Mouse (Mus musculus): ENCODE data around the gene Acox2. TPM values are rescaled to one million over a fixed set of nuclear protein-coding genes. Genes with fewer than 3 reads are reported as not detected.

Acox2 gene
- total RNA-seq, 4 experiments from 2014 or later: 0.84 to 1.4 TPM; not detected in 2

GRCm38 (mm10) chr14:8250141-8250871 is 8.8 kb downstream of the Acox2 start:
- no peak for DNase-seq (ENCODE audit: low spot score in 2 of 2)

DNA sequence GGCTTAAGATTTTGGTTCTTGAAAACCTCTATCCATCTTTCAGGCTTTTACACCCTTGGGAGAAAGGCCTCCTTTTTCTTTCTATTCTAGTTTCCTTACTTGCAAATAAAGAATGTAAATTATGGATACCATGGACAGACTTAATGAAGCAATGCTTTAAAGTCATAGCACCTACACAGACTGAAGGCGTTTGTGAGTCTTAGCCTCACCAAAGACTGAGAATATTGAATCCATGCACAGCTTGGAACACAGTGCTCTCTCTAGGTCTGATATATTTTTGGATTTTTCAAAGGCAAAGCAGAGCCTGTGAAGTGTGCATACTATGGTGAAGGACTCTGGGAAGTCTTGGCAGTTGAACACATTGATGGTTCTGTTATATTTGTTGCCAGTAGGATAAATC is 9.9 kb downstream of the Acox2 start:
- no peak for DNase-seq (ENCODE audit: low spot score in 2 of 2)

- no peak for DNase-seq (ENCODE audit: low spot score in 2 of 2)
These were observed 12.3 kb downstream of the Acox2 start for GRCm38 (mm10) chr14:8246878-8247277.

GRCm38 (mm10) chr14:8244211-8244611 is 14.9 kb downstream of the Acox2 start:
- DNase-seq (ENCODE audit: low spot score in 2 of 2): no peak

GRCm38 (mm10) chr14:8243136-8243888 is 15.8 kb downstream of the Acox2 start:
- DNase-seq (ENCODE audit: low spot score in 2 of 2): no peak

GRCm38 (mm10) chr14:8242388-8242920 is 16.7 kb downstream of the Acox2 start:
- no peak for DNase-seq (ENCODE audit: low spot score in 2 of 2)

DNA sequence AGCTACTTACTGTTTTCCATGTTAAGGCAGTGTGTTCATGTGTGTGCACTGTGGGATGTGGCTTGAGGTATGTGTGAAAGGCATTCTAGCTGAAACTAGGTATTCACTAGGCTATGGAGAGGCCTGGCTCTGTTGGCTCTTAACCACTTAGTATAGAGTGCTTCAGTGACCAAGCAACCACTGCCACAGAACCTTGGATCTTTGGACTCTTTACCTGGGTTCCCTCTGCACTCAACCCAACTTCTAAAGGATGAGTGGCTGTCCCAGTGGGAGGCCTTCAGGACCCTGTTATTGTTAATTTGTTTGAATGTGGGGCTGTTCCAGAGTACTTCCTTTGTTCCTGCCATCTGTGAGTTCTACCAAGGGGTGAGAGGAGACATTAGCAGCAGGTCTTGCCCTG is 17.3 kb downstream of the Acox2 start:
- DNase-seq (ENCODE audit: low spot score in 2 of 2): no peak

DNA sequence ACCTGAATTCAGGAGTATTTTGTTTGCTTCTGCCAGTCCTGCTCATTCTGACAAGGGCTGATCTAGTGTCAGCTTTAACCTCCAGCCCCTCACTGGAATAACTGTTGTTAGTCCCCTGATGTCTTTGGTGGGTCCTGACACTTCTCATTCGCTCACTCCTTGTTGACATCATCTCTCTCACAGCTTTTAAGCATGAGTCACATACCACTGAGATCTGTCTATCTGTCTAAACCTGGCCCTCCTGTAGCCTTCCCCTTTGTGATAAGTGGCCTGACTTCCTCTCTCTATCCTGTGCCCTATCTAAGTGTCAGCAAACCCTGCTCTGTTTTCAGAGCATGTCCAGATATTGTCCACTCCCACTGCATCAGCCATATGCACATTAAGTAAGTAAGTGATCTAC is 25.9 kb downstream of the Acox2 start:
- no peak for DNase-seq (ENCODE audit: low spot score in 2 of 2)

DNA sequence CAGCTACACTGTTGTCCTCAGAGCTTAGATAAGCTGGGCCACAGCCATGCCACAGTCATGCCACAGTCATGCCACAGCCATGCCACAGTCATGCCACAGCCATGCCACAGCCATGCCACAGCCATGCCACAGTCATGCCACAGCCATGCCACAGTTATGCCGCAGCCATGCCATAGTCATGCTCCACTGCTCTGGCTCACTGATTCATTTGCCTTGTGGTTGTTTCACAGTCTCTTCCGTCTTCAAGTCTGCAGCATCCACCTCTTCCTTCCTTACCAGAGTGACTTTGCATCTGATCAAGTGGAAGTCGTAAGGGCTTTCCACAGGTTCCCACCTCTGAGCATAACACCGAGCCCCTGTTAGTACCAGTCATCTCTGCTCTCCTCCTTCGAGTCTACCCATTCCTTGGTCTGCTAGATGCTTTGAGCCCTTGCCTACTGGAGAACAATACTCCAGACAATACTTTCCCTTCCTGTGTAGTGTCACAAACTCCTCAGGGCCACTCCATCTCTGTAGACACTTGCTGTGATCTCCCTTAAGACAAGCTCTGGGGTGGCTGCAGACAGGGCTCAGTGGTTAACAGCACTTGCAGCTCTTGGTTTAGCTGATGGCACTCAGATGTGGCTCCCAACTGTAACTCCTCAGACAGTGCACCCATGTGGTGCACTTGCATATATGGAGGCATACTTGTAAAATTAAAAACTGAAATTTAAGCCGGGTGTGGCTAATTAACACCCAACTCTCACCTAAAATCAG is 26.8 kb downstream of the Acox2 start:
- DNase-seq (ENCODE audit: low spot score in 2 of 2): no peak

- DNase-seq (ENCODE audit: low spot score in 2 of 2): no peak
These were observed 29.7 kb downstream of the Acox2 start for GRCm38 (mm10) chr14:8229367-8230019.

DNA sequence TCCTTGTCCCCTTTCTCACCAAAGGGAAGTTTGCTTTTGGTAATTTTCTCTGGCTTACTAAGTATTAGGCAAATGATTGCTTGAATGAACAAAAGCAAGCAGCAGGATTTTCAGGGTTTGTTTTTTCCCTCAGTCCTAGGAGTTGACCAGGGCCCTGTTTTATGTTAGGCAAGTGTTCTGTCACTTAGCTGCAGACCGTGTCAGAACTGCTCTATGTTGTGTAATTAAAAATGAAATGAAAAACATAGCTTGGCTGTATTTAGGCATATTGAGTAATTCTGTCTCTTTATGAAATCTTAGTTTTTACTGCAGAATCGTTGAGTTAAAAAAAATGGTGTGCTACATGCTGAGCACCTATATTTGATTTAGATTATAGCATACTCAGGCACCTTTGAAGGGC is 34.3 kb downstream of the Acox2 start:
- no peak for DNase-seq (ENCODE audit: low spot score in 2 of 2)

DNA sequence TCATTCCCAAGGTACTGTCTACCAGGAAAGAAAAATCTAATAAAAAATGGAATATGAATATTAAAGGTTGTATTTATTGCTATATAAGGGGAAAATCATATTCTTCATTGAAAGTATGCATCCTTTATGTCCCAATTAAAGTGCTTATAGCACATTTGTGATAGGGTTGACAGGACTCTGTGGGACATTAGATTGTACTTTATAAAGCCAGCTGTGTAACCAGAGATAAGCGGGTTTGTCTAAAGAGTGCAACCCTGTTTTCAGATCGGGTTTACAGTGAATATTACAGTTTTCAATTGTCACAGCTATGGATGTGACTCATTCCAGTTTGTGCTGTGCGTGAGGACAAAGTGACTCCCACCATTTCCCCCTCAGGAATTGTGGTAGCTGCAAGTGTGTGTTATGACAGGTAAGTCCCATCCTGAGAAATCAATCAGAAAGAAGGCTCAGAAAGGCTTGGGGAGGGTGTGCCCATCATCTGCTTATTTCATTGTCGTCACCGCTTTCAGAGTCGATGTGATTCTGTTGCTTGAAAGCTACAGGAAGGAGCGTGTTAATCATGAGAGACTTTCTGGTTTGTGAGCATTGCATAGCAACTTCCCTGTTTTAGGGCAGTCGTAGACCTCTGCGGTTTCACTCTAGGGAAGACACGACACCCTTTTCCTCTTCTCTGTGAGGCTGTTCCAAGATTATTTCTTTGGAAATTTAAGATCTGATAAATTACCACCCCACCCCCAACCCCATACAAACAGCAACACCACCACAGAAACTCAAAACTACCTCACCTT is 35.5 kb downstream of the Acox2 start:
- no peak for DNase-seq (ENCODE audit: low spot score in 2 of 2)

GRCm38 (mm10) chr14:8222561-8222960 is 36.6 kb downstream of the Acox2 start:
- DNase-seq (ENCODE audit: low spot score in 2 of 2): no peak

DNA sequence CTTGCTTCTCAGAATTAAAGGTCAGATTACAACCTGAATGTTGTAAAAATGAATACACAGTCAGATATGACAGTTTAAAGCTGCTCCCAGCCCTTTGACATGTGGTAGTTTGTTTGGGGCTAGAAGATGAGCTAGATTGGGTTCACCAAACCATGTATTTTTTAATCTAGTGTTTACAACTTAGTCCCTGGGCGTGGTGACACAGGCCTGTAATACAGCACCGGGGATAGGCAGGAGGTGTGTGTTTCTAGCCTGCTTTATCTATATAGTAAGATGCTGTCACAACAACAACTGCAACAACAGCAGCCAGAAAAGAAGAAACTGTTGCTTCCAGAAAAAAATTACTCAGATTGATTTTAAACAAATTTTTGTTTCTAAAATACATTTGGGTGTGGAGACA is 38.2 kb downstream of the Acox2 start:
- DNase-seq (ENCODE audit: low spot score in 2 of 2): no peak

GRCm38 (mm10) chr14:8220306-8220705 is 38.8 kb downstream of the Acox2 start:
- DNase-seq (ENCODE audit: low spot score in 2 of 2): no peak

- no peak for DNase-seq (ENCODE audit: low spot score in 2 of 2)
These were observed 39.3 kb downstream of the Acox2 start for GRCm38 (mm10) chr14:8219876-8220275.

DNA sequence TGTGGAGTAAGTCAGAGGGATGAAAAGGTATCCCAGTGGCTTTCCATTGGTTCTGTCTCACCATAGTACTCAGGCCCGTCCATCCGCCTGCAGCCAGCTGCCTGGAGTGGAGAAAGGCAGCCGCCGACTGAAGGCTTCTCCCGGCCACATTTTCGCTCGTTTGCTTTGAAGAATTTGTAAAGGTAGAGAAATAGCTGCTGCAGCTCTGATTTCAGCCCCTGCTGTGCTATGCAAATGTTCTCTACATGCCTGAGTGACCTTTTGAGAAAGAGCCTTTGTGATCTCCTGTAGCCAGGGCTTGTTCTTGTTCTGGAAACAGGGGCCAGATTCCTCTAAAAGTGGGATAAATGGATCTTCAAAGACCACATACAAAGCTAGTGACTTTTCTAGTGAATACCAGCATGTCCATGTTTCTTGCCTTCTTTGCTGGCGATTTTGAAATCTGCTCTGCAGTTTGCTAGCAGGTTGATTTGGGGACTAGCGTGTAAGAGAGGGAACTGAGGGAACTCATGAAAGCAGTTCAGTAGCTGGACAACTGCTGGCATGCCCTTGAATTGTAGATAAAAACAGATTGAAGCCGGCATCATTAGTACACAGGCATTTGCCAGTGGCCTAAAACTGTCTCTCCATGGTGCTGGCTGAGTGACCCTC is 40.3 kb downstream of the Acox2 start:
- no peak for DNase-seq (ENCODE audit: low spot score in 2 of 2)

DNA sequence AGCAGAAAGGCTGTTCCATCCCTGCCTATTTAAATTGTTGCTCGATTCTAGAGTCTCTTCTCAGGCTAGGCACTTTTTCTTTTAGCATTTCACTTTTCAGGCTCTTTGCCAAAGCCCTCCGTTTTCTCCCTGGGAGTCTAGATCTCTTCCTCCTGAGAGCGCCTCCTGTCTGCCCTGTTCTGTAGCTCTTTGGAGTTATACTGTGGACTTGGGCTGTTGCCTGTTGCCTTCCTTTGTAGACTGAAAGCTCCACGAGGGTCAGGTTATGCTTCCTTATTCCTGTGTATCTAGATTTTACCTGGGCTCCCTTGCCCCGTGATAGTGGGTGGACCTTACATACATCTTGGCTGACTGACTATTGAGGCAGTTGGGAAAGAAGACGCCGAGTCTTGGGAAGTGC is 40.9 kb downstream of the Acox2 start:
- no peak for DNase-seq (ENCODE audit: low spot score in 2 of 2)

- no peak for DNase-seq (ENCODE audit: low spot score in 2 of 2)
These were observed 43.1 kb downstream of the Acox2 start for GRCm38 (mm10) chr14:8216100-8216499.

GRCm38 (mm10) chr14:8215208-8215778 is 43.9 kb downstream of the Acox2 start:
- no peak for DNase-seq (ENCODE audit: low spot score in 2 of 2)
